Mouse (Mus musculus) left cerebral cortex, postnatal 4 days (tissue): Measurements from ENCODE around the gene Cops2. TPM values are rescaled to one million over a fixed set of nuclear protein-coding genes. Genes with fewer than 3 reads are reported as not detected.
A peak's percentile ranks its signal among the peaks of the same experiment; 100 is the strongest.

ENCODE experiments used
- DNase-seq: peaks from one replicate; pipeline ENCODE4 v3.0.0-alpha.2; 2022
- intact Hi-C: fragments of 180-260 bp; cut with DNase I; formaldehyde crosslinking; loops from one replicate; pipeline ENCODE4 v1.15.1; 2025
- total RNA-seq, 2 experiments: library from RNA; stranded (reverse); gene quantifications; 2 replicates each; pipeline ENCODE4 v1.2.3; 2021

Cops2 gene
- total RNA-seq, 2 experiments from 2014 or later = 99.0 to 102 TPM

DNA sequence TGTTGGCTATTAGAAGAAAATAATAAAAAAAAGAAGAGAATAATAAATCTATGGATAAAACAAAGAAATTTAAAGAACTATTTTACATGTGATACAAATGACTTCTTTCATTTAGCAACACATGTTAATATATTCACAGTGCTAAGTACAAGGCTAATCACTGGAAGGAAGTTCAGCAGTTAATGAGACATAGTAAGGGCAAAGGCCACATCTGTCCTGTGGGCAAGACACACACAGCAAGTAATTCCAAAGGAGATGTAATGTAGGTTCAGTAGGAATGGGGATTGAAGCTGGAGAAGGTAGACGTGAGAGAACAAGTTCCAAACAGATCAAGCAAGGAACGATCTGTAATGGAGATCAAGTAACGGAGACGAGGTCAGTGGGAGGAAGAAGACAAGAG is 74.5 kb downstream of the Cops2 start:
- no peak for DNase-seq

GRCm38 (mm10) chr2:125783868-125784267 is 75.1 kb downstream of the Cops2 start:
- intact Hi-C loops = no loop called here
- DNase-seq = no peak

More for the DNA sequence above, 74.5 kb downstream of the Cops2 start:
- intact Hi-C loops = no loop called here

DNA sequence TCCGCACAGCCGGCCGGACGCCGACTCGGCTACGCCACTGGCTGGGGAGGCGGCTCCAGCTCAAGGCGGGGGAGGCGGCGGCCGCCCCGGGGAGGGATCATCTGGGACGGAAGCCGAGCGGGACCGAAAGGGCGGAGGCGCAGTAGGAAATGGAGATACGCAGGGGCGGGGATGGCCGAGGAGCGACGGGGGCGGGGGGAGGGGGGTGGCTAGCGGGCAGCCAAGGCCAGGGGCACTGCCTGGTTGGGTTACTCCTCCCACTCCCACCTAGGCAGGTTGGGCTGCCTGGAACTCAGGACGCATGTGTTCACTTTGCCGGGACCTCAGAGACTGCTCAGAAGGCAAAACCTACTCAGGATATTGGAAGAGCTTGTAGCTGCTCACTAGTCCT is 76.2 kb downstream of the Cops2 start, which contains the start of gene Secisbp2l:
Gene Secisbp2l (minus strand): TSS at position 152 of the 391 bp plus-strand sequence.
- peak; percentile 93 for DNase-seq
- intact Hi-C loops = no loop called here

DNA sequence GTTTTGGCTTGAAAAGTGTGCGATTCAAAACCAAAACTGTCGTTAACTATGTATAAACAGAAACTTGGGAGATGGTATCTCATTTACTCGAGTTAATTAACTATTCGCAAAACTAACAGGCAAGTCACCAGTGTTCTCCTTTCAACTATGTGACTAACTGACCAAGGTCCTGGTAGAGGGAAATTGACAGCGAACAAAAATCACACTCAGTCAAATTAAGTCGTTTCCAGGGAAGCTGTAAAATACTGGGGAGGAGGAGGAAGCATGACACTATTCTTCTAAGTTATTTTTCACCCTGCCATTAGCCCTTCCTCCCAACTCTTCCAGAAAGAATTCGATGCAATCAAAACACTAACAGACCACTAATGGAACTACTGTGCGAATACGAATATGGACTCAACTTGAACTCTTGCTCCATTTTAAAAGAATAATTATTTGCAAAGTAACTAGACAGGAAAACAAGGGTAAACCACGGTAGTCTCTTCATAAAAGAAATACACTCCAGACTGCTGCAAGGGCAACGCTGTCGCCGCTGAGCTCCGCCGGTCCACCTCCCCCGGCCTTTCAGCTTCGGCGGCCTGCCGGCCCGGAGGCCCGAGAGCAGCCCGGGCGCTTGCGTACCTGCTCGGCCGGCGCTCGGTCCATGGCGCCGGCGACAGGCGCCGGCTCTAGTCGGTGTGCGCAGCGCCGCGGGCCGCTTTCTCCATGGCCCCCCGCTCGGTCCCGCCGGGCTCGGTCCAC is 76.8 kb downstream of the Cops2 start:
- DNase-seq = no peak
- intact Hi-C loops = no loop called here

GRCm38 (mm10) chr2:125781006-125781405 is 77.9 kb downstream of the Cops2 start:
- intact Hi-C loops = no loop called here
- DNase-seq = no peak

Other genes starting within 250 kb of the Cops2 start
- gene Cep152, start 234.0 kb downstream of the Cops2 start, total RNA-seq = 1 to 10 TPM; 2.6 to 3.6 TPM
- gene Eid1, start 186.0 kb downstream of the Cops2 start, total RNA-seq = 100 to 1,000 TPM; 522 to 568 TPM
- 1 to 10 TPM; 5.3 to 5.6 TPM for gene Shc4, start 135.0 kb downstream of the Cops2 start, total RNA-seq
- 10 to 100 TPM; 79.1 to 79.8 TPM for gene Secisbp2l, start 76.3 kb downstream of the Cops2 start, total RNA-seq
- gene Galk2, start within 50 bp of the Cops2 start, total RNA-seq = 10 to 100 TPM; 25.1 to 25.8 TPM
- gene Fgf7, start 175.5 kb upstream of the Cops2 start, total RNA-seq = under 1 TPM; 0.42 to 0.72 TPM